Mouse (Mus musculus): ENCODE measurements at regions not wholly inside any gene's neighbourhood (a gene's known extent, or its start where the extent isn't known, plus 50 kb on each side); places are given as distances from the start of the nearest gene placed in this dataset.

GRCm38 (mm10) chr11:55764846-55765245 is 156.8 kb upstream of the Glra1 start:
- TF ChIP-seq CTCF (IDR thresholded peaks at IDR 0.05; ENCODE audit: borderline replicate concordance, extremely low read depth, insufficient read depth, insufficient read length): no peak
- no peak for TF ChIP-seq POLR2A (IDR thresholded peaks at IDR 0.05; ENCODE audit: borderline replicate concordance, extremely low read depth, insufficient read depth, insufficient read length, poor library complexity, severe bottlenecking)
